Mouse (Mus musculus): ENCODE measurements around the gene H2-Eb1.
A peak's percentile ranks its signal among the peaks of the same experiment; 100 is the strongest.
"Not testable (repeated sequence)": the region's sequence is repeated elsewhere in the genome, so short reads cannot be mapped to it uniquely, and the experiment has no call there.

Gene H2-Eb1

DNA sequence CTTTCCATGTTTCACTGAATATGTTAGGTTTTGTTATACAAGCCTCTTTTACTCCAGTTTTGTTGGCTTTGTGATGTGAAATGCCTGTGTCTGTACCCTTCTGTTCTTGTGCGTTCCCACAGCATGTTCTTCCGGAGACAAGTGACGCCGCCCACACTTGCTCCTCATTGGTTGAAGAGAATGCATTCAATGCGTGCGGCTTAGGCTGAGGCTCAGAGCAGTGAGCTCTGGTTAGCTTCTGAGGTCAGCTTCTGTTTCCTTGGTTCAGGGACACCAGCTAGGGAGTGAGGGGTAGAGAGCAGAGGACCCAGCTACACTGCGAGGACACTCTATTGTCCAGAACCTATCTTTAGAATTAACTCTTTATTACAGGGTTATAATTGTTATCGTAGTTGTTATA, 14.1 kb upstream of the H2-Eb1 start:
- DNase-seq (ENCODE audit: low read depth, low spot score), result peak; percentile 83

DNA sequence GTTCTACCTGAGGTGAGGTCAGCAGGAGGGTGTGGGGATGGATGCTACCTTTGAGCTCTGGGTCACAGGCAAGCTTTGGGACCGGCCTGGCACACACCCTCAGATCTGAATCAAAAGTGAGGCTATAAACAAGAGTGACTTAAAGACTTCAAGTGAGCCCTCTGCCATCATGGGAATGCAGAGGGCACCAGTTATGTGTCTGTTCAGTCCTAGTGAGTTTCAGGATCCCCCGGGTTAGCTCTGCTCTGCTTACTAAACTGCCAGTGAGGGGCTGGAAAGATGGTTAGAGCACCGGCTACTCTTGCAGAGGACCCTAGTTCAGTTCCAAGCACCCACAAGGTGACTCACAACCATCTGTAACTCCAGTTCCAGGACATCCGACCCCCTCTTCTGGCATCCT, 13.1 kb upstream of the H2-Eb1 start:
- DNase-seq (ENCODE audit: low read depth, low spot score), result no peak

DNA sequence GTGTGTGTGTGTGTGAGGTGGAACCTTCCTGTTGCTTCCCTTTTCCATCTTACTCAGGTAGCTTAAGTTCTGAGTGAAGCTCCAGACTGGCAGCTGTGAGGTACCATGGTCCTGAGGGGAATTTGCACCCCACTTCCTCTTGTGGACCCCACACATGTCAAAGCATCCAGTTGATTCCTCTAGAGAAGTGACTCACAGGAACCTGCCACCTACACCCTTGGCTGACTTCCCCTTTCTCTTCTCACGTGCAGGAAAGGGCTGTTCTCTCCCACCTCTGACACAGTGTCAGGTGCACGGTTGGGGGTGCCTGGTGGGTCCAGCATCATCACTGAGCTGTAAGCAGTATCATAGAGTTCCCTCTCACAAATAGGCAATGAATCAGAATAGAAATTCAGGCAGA, 12.1 kb upstream of the H2-Eb1 start:
- no peak for DNase-seq (ENCODE audit: low read depth, low spot score)

DNA sequence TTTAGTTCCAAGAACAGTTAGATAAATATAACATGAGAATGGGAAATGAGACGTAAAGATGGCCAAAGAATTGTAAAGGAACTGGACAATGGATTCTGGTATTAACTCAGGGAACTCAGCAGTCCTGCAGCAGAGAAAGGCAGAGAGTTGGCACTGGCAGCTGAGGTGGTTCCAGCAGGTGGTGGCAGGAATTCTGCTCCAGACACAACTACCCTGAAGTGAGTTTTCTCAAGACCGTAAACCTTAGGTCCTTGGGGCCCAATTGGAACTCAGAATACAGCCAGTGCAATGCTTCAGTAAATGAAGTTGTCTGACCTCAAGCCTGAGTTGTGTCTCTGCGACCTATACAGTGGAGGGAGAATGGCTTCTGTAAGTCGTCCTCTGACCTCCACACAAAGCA, 11.4 kb upstream of the H2-Eb1 start:
- DNase-seq (ENCODE audit: low read depth, low spot score), result no peak

DNA sequence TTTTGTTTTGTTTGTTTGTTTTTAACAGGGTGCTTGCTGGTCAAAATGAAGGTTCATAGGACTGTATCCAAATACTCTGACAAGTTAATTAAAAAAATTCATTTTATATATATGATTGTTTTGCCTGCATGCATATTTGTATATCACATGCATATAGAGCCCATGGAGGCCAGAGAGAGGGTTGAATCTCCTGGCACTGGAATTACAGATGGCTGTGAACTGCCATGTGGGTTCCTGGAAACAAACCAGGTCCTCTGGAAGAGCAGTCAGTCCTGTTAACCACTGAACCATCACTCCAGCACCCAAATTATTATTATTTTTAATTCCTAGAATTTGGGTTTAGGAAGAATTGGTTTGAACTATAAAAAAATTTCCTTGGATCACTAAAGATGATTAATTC, 10.4 kb upstream of the H2-Eb1 start:
- DNase-seq (ENCODE audit: low read depth, low spot score), result no peak

DNA sequence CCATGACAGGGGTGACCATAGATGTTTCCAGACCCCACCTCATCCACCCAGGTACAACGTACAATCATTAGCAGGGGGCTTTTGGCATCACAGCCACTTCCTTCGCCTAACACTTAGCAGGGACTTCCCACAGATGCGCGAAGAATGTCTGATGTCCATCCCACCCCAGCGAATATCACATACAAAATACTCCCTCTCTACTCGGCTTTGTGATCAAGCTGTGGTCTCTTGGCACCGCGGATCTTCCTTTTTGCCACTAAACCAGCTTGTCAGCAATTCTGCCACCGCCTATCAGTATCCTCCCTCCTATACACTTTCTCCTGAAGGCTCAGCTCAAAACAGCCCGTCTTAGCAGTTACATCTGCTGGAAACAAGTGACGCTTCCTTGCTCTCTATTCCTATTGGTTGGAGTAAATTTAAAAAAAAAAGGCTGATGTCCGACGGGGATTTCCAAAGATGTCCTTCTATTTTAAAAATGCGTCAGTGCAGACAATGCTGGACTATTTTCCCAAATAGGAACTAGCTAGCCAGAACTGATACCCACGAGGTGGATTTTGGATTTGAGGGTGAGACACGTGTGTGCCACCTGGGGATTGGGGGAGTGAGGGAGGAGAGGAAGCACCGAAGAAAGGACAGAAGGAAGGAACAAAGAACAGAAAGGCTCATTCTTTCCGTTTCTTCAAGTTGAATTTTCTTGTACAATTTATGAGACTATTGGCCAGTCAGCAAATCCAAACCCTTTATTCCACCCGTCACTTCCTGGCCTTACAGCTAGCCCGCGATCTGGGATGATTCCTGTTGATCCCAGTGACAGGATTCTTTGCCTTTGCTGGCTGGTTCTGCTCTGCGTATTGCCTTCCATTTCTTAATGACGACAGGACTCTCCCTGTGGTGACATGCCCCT, 9.5 kb upstream of the H2-Eb1 start:
- peak; percentile 59 for DNase-seq (ENCODE audit: low read depth, low spot score)

DNA sequence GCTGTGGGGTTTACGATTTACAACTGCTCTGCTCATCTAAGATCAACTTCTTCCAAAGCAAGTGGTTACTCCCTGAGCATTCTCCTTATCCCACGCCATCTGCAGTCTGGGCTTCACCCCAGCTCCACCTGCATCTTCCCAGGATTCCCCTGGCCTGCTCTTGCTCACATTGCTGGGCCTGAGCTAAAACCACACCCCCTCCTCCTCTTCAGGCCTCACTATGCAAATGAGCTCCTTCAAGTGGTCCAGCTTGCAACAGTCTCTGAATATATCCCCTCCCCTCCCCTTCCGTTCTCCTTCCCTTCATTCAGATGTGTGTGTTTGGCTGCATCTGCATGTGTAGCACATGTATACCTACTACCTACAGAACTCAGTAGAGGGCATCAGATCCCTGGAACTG, 6.3 kb upstream of the H2-Eb1 start:
- no peak for DNase-seq (ENCODE audit: low read depth, low spot score)

DNA sequence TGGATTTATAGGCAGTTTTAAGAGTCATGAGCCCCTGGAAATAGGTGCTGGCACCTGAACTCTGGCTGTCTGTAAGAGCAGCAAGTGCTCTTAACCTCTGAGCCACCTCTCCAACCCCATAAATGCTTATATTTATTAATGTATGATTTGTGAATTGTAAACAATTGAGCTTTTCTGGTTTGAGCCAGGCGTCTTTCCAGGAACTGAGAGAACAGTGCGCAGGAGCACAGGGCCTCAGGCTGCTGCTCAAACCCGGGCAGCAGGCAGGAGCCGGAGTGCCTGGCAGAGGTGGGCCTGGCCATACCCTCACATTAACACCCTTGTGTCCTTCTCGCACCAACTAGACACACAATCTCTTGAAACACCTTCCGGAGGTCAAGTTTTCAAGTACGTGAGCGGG, 5.6 kb upstream of the H2-Eb1 start:
- DNase-seq (ENCODE audit: low read depth, low spot score), result no peak

DNA sequence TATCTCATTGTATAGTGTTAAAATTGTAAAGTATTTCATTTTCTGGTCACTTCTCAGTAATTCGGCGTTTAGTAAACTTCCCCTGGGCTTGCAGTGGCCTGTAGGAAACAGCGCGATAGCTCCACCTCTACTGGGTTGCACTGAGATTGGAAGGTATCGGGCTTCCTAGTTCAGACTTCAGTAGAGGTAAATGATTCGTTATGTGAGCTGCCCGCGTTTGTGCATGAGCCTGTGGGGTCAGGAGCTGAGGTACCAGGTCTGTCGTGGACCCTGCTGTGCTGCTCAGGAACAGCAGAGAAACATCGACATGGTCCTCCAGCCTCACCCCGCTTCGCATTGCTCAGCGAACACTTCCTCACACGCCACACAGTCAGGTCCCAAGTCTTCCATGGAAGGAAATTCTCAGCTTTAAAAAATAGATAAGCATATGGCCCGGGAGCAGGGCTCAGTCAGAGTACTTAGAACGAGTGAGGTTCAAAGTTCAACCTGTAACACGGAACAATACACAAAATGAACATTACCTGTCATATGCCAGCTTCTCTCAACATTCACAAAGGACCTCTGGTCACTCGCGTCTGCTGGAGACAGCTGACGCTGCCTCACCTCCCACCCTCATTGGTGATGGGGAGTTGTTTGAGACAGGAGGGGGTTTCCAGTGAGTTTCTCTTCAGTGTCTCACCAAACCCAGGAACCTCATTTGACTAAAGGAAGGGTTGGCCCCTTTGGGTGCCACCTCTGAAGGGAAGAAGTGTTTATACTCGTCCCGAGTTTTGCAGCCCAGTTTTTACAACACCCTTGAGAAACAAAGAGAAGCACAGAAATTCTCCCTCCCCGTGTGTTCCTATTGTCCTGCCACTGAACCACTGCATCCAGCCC, 4.7 kb upstream of the H2-Eb1 start:
- DNase-seq (ENCODE audit: low read depth, low spot score), result no peak

DNA sequence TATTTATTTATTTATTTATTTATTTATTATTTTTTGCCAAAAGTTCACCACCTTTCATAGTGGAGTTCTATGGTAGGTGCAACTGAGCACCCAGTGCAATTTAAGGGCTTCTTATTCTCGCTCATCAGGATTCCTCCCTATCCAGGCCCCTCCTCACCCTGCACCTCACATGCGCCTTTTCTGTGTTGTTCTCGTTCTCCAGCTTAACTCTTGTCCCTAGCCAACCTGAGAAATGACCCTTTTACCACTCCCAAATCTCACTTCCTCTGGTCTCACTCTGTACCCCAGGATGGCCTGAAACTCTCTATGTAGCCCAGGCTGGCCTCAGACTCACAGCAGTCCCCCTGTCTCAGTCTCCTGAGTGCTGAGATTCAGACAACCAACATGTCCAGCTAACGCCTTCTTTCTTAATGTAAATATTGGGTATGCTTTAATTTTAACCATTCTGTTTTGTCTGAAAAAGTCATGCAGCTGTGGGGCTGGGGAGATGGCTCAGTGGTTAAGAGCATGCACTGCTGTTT, 3.9 kb upstream of the H2-Eb1 start:
- no peak for DNase-seq (ENCODE audit: low read depth, low spot score)

DNA sequence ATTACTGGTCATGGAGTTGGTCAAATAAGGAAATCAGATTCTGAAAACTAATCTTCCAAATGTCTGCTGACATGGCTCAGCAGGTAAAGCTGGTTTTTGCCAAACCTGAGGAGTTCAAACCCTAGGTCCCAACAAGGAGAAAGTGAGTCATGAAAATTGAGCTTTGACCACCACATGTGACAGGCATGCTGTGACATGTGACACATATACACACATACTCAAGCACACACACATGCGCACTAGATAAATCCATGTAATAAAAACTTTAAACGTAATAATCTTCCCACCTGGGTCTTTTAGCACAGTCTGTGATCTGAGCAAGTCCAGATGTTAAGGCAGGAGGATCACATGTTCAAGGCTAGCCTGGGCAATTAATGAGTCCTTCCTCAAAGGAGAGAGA, 1.9 kb upstream of the H2-Eb1 start:
- no peak for DNase-seq (ENCODE audit: low read depth, low spot score)

DNA sequence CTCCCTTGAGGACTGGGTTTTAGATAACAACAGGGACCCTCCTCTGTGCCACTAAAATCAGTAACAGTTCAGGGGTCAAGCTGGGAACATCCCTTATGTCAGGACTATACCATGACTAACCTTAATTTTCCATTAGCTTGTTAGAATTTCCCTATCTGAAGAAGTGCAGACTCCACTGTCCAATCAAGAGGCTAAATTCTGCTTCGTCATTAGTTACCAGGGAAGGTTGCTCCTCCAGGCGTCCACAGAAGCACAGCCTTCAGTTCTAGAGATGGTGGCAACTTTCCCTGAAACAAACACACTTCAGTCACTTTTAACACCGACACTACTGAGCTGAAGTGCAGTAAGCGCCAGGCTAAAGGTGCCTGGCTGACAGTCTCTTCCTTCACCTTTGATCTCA, 916 bp upstream of the H2-Eb1 start:
- peak; percentile 52 for DNase-seq (ENCODE audit: low read depth, low spot score)

DNA sequence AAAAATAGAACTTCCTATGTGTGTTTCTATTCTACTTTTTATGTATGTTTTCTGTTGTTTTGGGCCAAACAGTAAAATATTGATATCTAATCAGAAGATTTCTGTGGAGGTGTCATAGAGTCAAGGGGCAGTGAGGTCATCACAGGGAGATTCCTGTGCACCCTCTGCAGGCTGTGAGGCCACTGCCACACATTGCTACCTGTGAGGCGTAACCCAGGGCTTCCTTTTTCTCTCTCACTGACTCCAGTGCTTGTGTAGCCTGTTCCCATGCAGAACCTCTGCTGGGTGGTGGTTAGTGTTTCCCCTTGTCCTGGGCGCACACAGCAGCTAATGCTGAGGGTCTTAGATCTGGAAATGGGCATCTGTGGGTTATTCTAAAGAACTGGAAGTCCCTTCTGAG, 740 bp downstream of the H2-Eb1 start:
- DNase-seq (ENCODE audit: low read depth, low spot score), result no peak

DNA sequence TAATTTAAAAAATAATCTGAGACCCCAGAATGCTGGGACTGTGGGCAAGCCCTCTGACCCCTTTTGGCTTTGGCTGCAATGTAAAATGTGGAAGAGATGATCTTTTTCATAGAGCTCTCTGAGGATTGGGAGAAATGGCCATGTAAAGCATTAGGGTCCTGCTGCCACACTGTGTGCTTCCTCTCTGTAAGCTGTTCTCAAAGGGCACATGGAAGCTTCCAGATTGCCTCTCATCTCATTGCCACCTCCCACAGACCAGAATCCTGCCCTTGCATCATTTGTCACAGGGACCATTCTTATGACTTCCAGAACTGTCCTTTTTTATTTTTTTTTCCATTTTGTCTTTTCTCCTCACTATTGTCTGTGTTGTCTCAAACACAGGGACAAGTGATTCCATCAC, 1.5 kb downstream of the H2-Eb1 start:
- DNase-seq (ENCODE audit: low read depth, low spot score), result no peak

DNA sequence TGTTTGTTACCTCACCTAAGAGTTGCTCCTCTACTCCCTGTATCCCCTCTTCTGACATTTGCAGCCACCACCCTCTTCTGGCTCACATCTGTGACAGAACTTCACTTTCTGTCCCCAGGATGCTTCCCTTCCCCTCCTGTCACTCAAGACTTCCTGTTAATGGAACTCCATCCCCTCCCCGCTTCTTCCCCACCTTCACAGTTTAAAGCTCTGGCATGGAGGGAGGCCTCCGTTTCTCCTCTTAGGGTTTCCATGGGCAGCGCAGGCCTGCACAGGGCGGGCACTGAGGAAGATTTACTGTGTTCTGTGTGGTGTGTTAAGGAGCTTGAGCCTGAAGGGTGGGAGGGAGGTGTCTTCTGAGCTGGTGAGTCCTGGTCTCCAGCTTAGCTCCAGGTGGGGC, 2.5 kb downstream of the H2-Eb1 start:
- no peak for DNase-seq (ENCODE audit: low read depth, low spot score)

DNA sequence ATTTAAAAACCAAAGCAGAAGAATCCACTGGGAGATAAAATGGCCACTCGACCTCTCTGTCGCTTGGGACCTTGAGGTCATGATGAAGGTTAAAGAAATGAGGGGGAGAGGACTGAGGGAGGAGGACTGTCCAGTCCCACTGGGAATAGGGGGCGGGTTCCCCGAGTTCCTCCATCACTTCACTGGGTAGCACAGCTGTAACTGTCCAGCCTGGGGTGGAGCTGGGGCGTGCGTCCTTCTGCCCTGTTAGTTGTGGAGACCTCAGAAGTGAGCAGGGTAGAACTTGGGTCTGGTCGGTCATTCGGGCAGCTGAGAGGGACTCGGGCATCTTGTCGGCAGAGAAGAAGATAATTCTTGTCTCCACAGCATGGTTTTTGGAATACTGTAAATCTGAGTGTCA, 3.6 kb downstream of the H2-Eb1 start:
- DNase-seq (ENCODE audit: low read depth, low spot score), result no peak

DNA sequence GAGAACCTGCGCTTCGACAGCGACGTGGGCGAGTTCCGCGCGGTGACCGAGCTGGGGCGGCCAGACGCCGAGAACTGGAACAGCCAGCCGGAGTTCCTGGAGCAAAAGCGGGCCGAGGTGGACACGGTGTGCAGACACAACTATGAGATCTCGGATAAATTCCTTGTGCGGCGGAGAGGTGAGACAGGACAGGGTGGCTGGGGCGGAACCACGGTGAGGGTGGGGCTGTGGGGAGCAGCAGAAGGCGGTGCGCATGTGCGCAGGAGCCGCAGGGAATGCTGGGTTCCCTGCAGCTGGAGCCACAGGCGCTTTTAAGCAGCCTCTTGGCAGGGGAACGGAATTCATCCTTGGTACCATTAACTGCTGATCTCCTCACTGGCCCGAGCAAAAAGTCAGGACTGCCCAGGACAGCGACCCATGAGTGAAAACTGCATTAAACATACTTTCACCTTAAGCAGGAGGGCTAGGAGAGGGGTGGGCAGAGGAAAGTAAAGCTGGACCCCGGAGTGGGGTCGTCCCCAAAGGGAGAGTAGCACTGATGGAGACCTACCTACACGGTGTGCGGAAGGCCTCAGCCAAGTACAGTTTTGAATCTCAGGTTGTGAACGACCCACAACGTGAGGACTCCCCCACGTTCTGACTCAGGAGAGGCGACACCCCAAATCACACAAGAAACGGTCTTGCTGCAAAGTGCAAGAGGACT, 4.2 kb downstream of the H2-Eb1 start:
- peak; percentile 52 for DNase-seq (ENCODE audit: low read depth, low spot score)

DNA sequence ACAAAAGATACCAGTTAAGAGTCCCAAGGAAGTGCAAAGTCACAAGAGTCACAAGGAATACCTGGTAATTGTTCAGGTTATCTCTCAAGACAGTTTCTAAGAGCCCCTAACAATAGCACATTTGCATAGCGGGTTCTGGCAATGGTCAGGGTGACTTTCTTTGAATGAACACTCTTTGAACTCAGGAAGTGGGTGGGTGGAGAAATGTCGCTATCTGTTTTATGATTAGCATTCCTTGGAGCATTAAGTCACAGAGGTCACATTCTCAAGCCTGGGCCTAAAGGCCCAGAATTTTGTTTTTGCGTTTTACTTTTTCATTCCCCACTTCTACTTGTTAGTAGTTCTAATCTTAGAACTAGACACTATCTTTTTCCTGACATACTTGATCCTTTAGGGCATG, 4.9 kb downstream of the H2-Eb1 start:
- not testable (repeated sequence) for DNase-seq (ENCODE audit: low read depth, low spot score)

DNA sequence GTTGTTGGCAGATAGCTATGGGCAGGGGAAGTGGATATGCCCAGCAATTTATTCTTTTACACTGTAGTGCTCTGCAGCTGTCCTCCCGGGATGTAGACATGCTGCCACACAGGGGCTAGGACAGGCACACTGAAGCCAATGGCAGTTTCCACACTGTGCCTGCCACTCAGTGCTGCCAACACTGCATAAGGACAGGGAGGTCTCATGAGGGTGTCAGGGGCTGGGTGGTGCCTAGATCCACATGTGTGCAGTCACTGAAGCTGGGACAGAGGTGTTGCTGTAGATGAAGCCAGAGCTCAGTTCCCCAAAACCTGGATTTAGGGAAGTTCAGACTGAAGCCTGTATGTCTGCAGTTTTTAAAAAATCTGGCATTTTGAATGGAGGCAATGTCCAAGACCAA, 6.5 kb downstream of the H2-Eb1 start:
- DNase-seq (ENCODE audit: low read depth, low spot score), result no peak

DNA sequence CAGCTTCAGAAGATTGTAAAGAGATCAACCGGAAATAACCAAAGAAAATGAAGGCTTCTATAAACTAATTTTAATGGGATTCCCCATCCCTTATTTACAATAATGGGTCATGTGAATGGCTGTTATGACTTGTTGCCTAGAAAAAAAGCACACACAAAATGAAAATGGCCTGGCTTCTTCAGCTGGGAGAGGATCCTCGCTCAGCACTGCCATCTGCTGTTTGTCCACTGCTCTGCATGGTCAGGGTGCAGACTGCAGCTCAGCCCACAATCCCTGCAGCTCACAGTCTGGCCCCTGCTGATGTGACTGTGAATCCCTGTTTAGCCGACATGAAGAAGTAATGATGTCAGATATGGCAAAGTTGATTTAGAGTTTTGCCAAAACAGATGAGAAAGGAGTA, 7.7 kb downstream of the H2-Eb1 start:
- peak; percentile 56 for DNase-seq (ENCODE audit: low read depth, low spot score)

DNA sequence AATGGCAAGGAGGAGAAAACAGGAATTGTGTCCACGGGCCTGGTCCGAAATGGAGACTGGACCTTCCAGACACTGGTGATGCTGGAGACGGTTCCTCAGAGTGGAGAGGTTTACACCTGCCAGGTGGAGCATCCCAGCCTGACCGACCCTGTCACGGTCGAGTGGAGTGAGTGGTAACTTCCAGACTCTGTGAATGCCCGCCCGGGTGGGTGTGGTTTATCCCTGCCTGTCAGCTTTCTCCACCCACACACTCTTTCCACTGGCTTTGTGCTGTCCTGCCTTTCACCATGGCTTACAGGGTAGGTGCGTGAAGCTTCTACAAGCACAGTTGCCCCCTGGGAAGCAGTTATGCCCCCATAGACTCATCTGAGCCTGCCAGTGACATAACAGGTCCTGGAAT, 8.6 kb downstream of the H2-Eb1 start:
- no peak for DNase-seq (ENCODE audit: low read depth, low spot score)

DNA sequence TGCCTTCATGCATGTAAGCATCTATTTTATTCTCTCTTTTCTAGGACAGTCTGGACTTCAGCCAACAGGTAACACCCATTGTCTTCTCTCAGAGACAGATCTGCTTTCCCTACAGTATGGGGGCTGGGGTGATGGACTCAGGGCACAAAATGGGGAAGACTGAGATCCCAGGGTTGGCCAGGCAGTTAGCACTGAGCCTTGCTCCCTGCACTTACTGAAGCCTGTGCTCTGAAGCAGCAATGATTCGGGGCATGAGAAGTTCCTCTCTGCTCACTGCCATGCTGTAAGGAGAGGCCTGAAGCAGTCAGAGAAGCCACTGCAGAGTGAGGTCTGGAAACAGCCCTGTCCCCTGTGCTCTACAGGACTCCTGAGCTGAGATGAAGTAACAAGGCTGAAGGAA, 9.8 kb downstream of the H2-Eb1 start:
- DNase-seq (ENCODE audit: low read depth, low spot score), result no peak
